Mouse (Mus musculus): Measurements from ENCODE around the gene Wdr6.

Wdr6 gene

GRCm38 (mm10) chr9:108523341-108523740 is 55.2 kb downstream of the Wdr6 start:
- no peak for DNase-seq (ENCODE audit: low spot score)

All from testis, postnatal 10 days (tissue).